Mouse (Mus musculus) lung, postnatal 0 days (tissue): Measurements from ENCODE around the gene Gtf2ird1. TPM values are rescaled to one million over a fixed set of nuclear protein-coding genes. Genes with fewer than 3 reads are reported as not detected.

Source experiments
- ATAC-seq: fragments of 200-750 bp; cut with Nextera tagmentation; 2 replicates; pipeline ENCODE4 v1.8.0; 2017; ENCODE audit warnings: moderate library complexity
- DNase-seq: peaks from one replicate; pipeline ENCODE4 v3.0.0-alpha.2; 2016; ENCODE audit warnings: low spot score
- H3K27ac ChIP-seq: fragments of 300-500 bp; sonication (generic); 2 replicates; pipeline ENCODE4 v1.5.1; 2014; ENCODE audit warnings: antibody characterized with exemption, mild to moderate bottlenecking, low read length, mixed read lengths
- H3K27me3 ChIP-seq: fragments of 300-500 bp; sonication (generic); replicated peaks from 2 replicates; pipeline ENCODE4 v1.6.1; 2014; ENCODE audit warnings: low read length, mixed read lengths; ENCODE audit not compliant: insufficient read depth
- H3K36me3 ChIP-seq: fragments of 300-500 bp; sonication (generic); 2 replicates; pipeline ENCODE4 v1.6.1; 2014; ENCODE audit warnings: low read length, mixed read lengths; ENCODE audit not compliant: insufficient read depth
- H3K4me1 ChIP-seq: fragments of 300-500 bp; sonication (generic); 2 replicates; pipeline ENCODE4 v1.6.1; 2014; ENCODE audit warnings: antibody characterized with exemption, low read depth, low read length, mixed read lengths; ENCODE audit not compliant: insufficient read depth
- H3K4me2 ChIP-seq: fragments of 300-500 bp; sonication (generic); replicated peaks from 2 replicates; pipeline ENCODE4 v1.6.1; 2014; ENCODE audit warnings: low read depth, mild to moderate bottlenecking, low read length, moderate library complexity, mixed read lengths
- H3K4me3 ChIP-seq: fragments of 300-500 bp; sonication (generic); 2 replicates; pipeline ENCODE4 v1.5.1; 2014; ENCODE audit warnings: low read depth, low read length
- H3K9ac ChIP-seq: fragments of 300-500 bp; sonication (generic); replicated peaks from 2 replicates; pipeline ENCODE4 v1.6.1; 2014; ENCODE audit warnings: low read depth, mild to moderate bottlenecking
- H3K9me3 ChIP-seq: fragments of 300-500 bp; sonication (generic); 2 replicates; pipeline ENCODE4 v1.6.1; 2016; ENCODE audit warnings: low read length, mixed read lengths
- CTCF ChIP-seq: IDR thresholded peaks from 2 replicates; pipeline ENCODE4 v1.5.1; 2016; ENCODE audit warnings: antibody characterized with exemption, mild to moderate bottlenecking
- EP300 ChIP-seq: IDR thresholded peaks from 2 replicates; pipeline ENCODE4 v1.6.1; 2016; ENCODE audit warnings: antibody characterized with exemption, mild to moderate bottlenecking, control low read depth
- WGBS: fragments of 180-500 bp; shearing (Covaris S2); extraction: QIAGEN DNeasy Blood & Tissue Kit; methylation state at CpG from one replicate; pipeline ENCODE4 v1.1.7; 2014; 5-methylcytosine and 5-hydroxymethylcytosine counted together
- polyA plus RNA-seq: library from polyadenylated mRNA; unstranded; fragments of >200 nt; fragmentation: Nextera tagmentation; extraction: Ambion mirVana; gene quantifications from 2 replicates; pipeline ENCODE4 v1.2.1, GENCODE M21; 2015

Gtf2ird1 gene
- polyA plus RNA-seq, 1 experiment from 2014 or later, result 36.1 TPM

DNA sequence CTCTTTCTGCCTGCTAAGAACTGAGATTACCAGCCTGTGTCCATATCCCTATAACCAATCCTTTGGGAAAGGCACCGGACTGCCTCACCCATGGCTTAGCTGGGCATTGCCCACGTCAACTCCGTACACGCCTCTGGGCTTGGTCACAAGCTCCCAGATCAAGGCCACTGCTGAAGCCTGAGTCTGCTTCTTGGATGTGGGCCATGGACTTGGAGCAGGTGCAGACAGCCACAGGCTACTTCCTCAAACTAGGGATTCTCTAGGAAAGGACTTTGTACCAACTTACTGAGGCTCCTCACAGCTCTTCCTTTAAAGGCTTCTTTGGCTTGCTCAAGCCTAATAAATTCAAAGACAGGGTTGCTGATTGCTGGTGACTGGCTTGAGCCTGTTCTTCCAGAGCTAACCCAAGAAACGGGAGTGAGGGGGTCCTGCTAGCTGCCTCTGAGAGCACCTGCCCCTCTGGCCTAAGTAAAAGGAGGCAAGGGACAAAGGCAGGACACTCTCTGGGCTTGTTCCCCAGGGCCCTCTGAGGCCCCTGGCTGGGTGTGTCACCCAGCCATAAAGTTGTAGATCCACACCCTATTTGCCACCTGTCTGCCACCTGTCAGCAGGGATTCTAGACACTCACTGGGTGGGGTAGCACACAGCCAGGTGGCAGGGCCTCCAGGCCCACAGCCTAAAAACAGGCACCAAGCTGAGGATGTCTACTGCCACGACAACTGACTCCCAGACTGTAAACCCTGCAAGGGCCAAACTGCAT, 38.0 kb downstream of the Gtf2ird1 start:
- no peak overlapping the region for H3K4me3 ChIP-seq
- no peak for DNase-seq
- H3K27ac ChIP-seq, result no peak overlapping the region
- no peak overlapping the region for H3K4me2 ChIP-seq
- TF ChIP-seq EP300 (no peak), CTCF (no peak)
- peaks cover 17% of the 10 kb centered on the region for H3K36me3 ChIP-seq
- WGBS, result 92% methylated on average over 6 of the region's 6 CpGs
- H3K9me3 ChIP-seq, result no peaks in the 10 kb centered on the region
- H3K9ac ChIP-seq, result no peak overlapping the region
- ATAC-seq, result no peak
- no peaks in the 10 kb centered on the region for H3K4me1 ChIP-seq
- H3K27me3 ChIP-seq, result no peaks in the 10 kb centered on the region

DNA sequence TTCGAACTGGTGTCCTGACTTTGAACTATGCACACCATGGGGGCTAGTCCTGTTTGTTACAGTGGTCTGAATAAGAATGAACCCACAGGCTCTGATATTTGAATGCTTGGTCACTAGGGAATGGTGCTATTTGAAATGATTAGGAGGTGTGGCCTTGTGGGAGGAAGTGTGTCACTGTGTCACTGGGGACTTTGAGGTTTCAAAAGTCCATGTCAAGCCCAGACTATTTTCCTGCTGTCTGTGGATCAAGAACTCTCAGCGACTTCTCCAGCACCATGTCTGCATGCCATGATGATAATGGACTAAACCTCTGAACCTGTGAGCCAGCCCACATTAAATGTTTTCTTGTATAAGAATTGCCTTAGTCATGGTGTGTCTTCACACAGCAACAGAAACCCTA, 44.2 kb downstream of the Gtf2ird1 start:
- no peak overlapping the region for H3K9ac ChIP-seq
- TF ChIP-seq CTCF, result no peak
- no peak for TF ChIP-seq EP300
- no peak overlapping the region for H3K4me2 ChIP-seq
- DNase-seq (no peak), ATAC-seq (no peak)
- H3K27ac ChIP-seq, result no peak overlapping the region
- no peaks in the 10 kb centered on the region for H3K4me1 ChIP-seq
- no peak overlapping the region for H3K4me3 ChIP-seq
- H3K9me3 ChIP-seq, result no peaks in the 10 kb centered on the region
- H3K27me3 ChIP-seq, result no peaks in the 10 kb centered on the region
- H3K36me3 ChIP-seq, result peaks cover 26% of the 10 kb centered on the region
- WGBS, result 90% methylated on average over 2 of the region's 2 CpGs

DNA sequence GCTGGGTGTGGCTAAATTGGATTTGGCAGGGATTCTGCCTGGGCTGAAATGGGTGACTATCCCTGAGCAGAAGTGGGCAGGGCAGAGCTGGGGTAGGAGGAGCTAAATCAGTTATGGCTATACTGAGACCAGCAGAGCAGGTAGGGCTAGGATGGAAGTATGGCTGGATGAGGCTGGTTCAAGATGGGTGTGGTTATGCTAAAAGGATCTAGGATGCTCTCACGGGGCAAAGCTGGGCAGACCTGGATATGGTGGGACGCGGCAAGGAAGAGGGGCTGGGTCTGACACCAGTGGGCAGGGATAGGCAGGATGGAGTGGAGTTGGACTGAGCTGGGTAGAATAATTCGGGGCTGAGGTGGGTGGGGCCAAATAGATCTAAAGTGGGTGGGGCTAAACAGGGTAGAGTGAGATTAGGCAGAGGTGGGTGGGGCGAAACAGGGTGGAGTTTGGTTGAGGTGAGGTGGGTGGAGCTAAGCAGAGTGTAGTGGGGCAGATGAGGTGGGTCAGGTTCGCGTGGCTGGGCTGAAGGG, 46.1 kb downstream of the Gtf2ird1 start:
- no peak overlapping the region for H3K9ac ChIP-seq
- DNase-seq, result no peak
- H3K27me3 ChIP-seq, result no peaks in the 10 kb centered on the region
- H3K4me3 ChIP-seq, result no peak overlapping the region
- peak; percentile 8 for ATAC-seq
- H3K4me2 ChIP-seq, result no peak overlapping the region
- WGBS, result 93% methylated on average over 7 of the region's 7 CpGs
- no peak overlapping the region for H3K27ac ChIP-seq
- no peaks in the 10 kb centered on the region for H3K4me1 ChIP-seq
- TF ChIP-seq EP300, result no peak
- TF ChIP-seq CTCF, result no peak
- no peaks in the 10 kb centered on the region for H3K9me3 ChIP-seq
- H3K36me3 ChIP-seq, result peaks cover 34% of the 10 kb centered on the region

DNA sequence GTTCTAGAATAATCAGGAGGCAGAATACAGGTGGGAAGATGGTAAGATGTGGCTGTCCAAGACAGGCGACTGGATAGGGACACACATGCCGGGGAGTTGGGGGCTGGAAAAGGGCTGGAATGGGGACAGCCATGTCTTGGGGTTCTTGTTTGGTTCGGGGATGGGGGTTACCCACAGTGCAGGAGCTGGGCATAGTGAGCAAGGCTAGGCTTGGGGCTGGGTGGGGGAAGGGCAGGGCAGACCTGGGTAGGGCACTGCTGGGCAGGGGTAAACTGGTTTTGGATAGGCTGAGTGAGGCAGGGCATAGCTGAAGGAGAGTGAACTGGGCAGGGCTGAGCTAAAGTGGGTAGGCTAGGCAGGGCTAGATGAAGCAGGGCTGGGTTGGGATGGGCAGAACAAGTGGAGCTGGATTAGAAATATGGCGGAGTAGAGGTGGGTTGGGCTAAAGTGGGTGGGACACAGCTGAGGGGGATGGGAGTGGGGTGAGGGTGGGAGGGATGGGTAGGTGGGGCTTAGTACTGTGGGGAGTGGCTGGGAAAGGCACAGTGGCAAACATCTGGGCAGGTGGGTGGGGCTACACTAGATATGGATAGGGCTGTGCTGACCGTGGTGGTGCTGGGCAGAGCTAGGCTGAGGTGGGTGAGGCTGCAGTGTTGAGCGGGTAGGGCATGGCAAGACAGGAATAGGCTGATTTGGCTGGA, 46.8 kb downstream of the Gtf2ird1 start:
- Histone ChIP-seq H3K9ac (no peak overlapping the region), H3K4me2 (no peak overlapping the region), H3K27me3 (no peaks in the 10 kb centered on the region), H3K4me3 (no peak overlapping the region), H3K4me1 (no peaks in the 10 kb centered on the region), H3K9me3 (no peaks in the 10 kb centered on the region), H3K36me3 (peaks cover 34% of the 10 kb centered on the region; the same call in 1 of the 2 replicates), H3K27ac (no peak overlapping the region)
- DNase-seq, result no peak
- WGBS, result 92% methylated on average over 6 of the region's 6 CpGs
- peak; percentile 30 for ATAC-seq
- TF ChIP-seq EP300, result no peak
- TF ChIP-seq CTCF, result no peak

DNA sequence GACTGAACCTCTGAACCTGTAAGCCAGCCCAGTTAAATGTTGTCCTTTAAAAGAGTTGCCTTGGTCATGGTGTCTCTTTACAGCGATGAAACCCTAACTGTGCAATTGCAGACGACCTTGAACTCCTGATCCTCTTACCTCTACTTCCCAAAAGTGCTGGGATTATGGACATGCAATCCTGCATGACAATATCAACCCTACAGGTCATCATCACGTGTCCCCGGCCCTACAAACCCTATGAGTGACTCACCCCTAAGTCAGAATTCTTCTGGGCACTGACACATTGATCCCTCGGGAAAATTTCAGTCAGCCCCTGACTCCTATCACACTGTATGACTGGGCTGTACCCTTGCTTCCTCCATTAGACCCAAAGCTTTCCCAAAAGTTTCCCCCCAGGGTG, 48.4 kb downstream of the Gtf2ird1 start:
- Histone ChIP-seq H3K27me3 (no peaks in the 10 kb centered on the region), H3K36me3 (peaks cover 35% of the 10 kb centered on the region), H3K9ac (no peak overlapping the region), H3K27ac (no peak overlapping the region), H3K9me3 (no peaks in the 10 kb centered on the region), H3K4me2 (no peak overlapping the region), H3K4me3 (no peak overlapping the region), H3K4me1 (no peaks in the 10 kb centered on the region)
- TF ChIP-seq EP300 (no peak), CTCF (no peak)
- WGBS, result 92% methylated on average over 5 of the region's 5 CpGs
- DNase-seq (no peak), ATAC-seq (no peak)

DNA sequence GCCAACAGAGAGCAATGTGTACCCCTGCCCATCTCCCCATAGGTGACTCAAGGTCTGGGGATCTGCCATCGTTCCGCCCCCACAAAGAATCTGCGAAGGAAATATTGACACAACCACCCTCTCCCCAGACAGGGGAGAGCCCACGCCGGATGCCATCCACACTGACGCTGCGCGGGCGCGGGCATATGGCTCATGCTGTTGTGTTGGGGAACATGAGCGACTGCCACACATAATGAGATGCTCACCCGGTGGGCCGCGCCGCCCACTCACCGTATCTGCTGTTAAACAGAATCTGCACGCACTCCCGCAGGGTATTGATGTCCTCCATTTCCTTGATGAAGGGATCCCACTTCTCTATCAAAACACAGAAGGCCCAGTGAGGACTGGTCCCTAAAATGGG, 54.7 kb downstream of the Gtf2ird1 start:
- TF ChIP-seq EP300, result no peak
- no peak for TF ChIP-seq CTCF
- DNase-seq (no peak), ATAC-seq (no peak)

More for the DNA sequence above, 54.7 kb downstream of the Gtf2ird1 start:
- Histone ChIP-seq H3K4me2 (no peak overlapping the region), H3K27ac (no peak overlapping the region), H3K36me3 (peaks cover 41% of the 10 kb centered on the region), H3K9me3 (no peaks in the 10 kb centered on the region), H3K4me3 (no peak overlapping the region), H3K9ac (no peak overlapping the region), H3K4me1 (no peaks in the 10 kb centered on the region), H3K27me3 (no peaks in the 10 kb centered on the region)
- WGBS, result 94% methylated on average over 18 of the region's 18 CpGs
